Comparison of ENCODE assay signal across 8 mouse cellular contexts in genomic region chr17:84140822-84141507, GRCm38 (mm10). TPM values are rescaled to one million over a fixed set of nuclear protein-coding genes. Genes with fewer than 3 reads are reported as not detected.
A peak's percentile ranks its signal among the peaks of the same experiment; 100 is the strongest.
DNase-seq lines count a peak whose midpoint lies in the region; ATAC-seq lines count a peak whose summit lies in the region.

No protein-coding gene starts in this region.

- DNase-seq in layer of hippocampus, adult 11-12 months (ENCODE audit: low spot score) = peak; percentile 32
- no peak for DNase-seq in layer of hippocampus, adult 9-10 months (ENCODE audit: low spot score)
- peak; percentile 68 for DNase-seq in heart, adult 8-10 months (ENCODE audit: low spot score)
- DNase-seq in kidney, postnatal 4 days = peak; percentile 50 to 65
- no peak for DNase-seq in right cerebral cortex, adult 18-20 months
- no peak for DNase-seq in embryo, embryonic 11 days

- ATAC-seq in monocyte, adult 5-6 weeks (replicated peaks; ENCODE audit: insufficient number of reproducible peaks, low FRiP score, low TSS enrichment, poor library complexity, severe bottlenecking) = peak; percentile 77
- no peak for ATAC-seq in inflammation-experienced regulatory T-cells, adult 6 months

RNA-seq across cellular contexts. Expression of gene Zfp36l2, which starts 46.8 kb away (rescaled TPM):
- total RNA-seq in heart, adult 8-10 months (2022) = 10 to 100 TPM; 23.5 to 25.4 (median 24.4) TPM
- total RNA-seq in monocyte, adult 5-6 weeks (2017) = 346 to 394 TPM (median 381 TPM) in 3 replicates
- 10 to 100 TPM; 30.4 to 54.7 (median 42.3) TPM for polyA plus RNA-seq in inflammation-experienced regulatory T-cells, adult 6 months (2017; shearing (Covaris generic))

Comparison
In these comparisons a context has a peak if more than half of its experiments do, and no peak if none do; other contexts are left out.
1. DNase-seq: peak in layer of hippocampus, adult 11-12 months (single experiment), heart, adult 8-10 months (single experiment) and kidney, postnatal 4 days (2 of 2); none in layer of hippocampus, adult 9-10 months (single experiment), right cerebral cortex, adult 18-20 months (single experiment) and embryo, embryonic 11 days (single experiment).
2. RNA of gene Zfp36l2, which starts 46.8 kb away (total RNA-seq): 346 to 394 TPM in monocyte, adult 5-6 weeks; 23.5 to 25.4 TPM in heart, adult 8-10 months; every median in the first group is over 10 times any median in the second.